Mouse (Mus musculus) bone marrow macrophage, adult 2 months (primary cell): ENCODE results near the gene Slu7. TPM values are rescaled to one million over a fixed set of nuclear protein-coding genes. Genes with fewer than 3 reads are reported as not detected.

Experiments used
- H3K27ac ChIP-seq: 2 replicates; pipeline ENCODE4 v1.5.1; 2012; ENCODE audit warnings: low read depth, low read length; ENCODE audit not compliant: insufficient read depth
- H3K4me1 ChIP-seq: 2 replicates; pipeline ENCODE4 v1.6.1; 2012; ENCODE audit warnings: low read length; ENCODE audit not compliant: control insufficient read depth, insufficient read depth
- H3K4me3 ChIP-seq: 2 replicates; pipeline ENCODE4 v1.5.1; 2012; ENCODE audit warnings: mild to moderate bottlenecking, low read length, moderate library complexity; ENCODE audit not compliant: insufficient read depth
- CTCF ChIP-seq: IDR thresholded peaks from 2 replicates; pipeline ENCODE4 v1.5.1; 2012; ENCODE audit warnings: low read depth, mild to moderate bottlenecking, low read length, moderate library complexity
- POLR2A ChIP-seq: IDR thresholded peaks from 2 replicates; pipeline ENCODE4 v1.6.1; 2012; ENCODE audit warnings: mild to moderate bottlenecking, low read depth, low read length, borderline replicate concordance
- polyA plus RNA-seq: library from polyadenylated mRNA; stranded (reverse); fragments of >200 nt; gene quantifications from 2 replicates; pipeline ENCODE4 v1.2.4, GENCODE M21; 2012; ENCODE audit not compliant: missing spikeins, insufficient read depth, insufficient read length

Gene Slu7
- polyA plus RNA-seq = 65.4 and 68.9 TPM in 2 replicates

DNA sequence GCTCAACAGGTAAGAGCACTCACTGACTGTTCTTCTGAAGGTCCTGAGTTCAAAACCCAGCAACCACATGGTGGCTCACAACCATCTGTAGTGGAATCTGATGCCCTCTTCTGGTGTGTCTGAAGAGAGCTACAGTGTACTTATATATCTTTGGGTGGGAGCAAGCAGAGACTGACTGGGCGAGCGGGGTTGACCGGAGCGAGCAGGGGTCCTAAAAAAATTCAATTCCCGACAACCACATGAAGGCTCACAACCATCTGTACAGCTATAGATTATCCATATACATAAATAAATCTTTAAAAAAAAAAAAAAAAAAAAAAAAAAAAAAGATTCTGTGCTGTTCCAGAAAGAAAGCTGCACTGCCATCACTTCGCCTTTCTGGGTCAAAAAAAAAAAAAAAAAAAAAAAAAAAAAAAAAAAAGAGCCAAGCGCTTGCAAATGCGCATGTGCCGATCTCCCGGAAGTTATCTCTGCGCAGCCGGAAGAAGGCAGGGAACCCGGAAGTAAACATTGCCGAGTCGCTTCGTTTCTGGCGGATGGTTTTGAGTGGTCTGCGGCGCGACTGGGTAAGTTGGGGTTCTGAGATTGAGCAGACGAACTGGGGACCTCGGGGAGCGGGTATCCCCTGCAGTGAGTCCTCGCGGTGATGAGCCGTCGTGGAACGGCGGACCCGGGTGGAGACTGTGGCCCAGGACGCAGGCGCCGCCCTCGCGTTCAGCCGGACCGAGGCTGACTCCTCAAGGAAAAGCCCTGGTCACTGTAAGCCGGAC, at the start of gene Slu7:
Gene Slu7 (plus strand): TSS at position 491 of the 770 bp plus-strand sequence.
- TF ChIP-seq POLR2A = 0 out of 2 replicates have a peak, but pooled peaks have one; percentile 3
- no peak for TF ChIP-seq CTCF
- Histone ChIP-seq H3K4me3 (peak within 1 kb of the TSS; percentile 93), H3K27ac (peak within 1 kb of the TSS; percentile 67), H3K4me1 (peaks cover 8% of the 10 kb centered on the region)

DNA sequence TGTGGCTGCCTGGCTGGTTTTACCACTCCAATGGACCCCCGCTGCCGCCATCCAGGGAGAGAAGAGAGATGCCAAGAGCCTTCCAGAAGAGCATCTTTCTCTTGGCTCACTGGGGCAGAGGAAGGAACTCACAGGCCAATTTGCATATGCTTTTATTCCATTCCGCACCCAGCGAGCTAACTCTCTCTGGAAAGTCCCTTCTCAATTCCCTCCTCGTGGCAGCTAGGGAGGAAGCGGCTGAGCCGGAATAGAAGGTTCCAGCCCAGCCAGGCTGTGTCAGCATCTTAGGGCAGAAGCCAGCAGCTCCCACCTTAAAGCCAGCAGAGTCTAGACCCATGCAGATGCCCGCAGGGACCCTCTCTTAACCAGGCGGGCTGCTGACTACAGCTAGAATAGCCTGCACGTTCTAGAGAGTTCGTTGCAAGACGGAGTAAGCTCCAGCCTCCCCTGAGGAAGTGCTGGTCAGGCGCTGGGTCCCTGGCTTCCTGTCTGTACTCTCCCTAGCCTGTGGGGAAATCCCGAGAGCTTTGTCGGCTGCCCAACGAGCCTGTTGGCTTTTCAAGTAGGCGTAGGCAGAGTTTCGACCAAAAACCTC, 48.4 kb upstream of the Slu7 start:
- peaks cover 58% of the 10 kb centered on the region for H3K4me1 ChIP-seq
- peak overlapping the region; percentile 96 for H3K27ac ChIP-seq
- H3K4me3 ChIP-seq = peak overlapping the region; percentile 55
- 0 out of 2 replicates have a peak, but pooled peaks have one; percentile 28 for TF ChIP-seq POLR2A
- TF ChIP-seq CTCF = no peak

DNA sequence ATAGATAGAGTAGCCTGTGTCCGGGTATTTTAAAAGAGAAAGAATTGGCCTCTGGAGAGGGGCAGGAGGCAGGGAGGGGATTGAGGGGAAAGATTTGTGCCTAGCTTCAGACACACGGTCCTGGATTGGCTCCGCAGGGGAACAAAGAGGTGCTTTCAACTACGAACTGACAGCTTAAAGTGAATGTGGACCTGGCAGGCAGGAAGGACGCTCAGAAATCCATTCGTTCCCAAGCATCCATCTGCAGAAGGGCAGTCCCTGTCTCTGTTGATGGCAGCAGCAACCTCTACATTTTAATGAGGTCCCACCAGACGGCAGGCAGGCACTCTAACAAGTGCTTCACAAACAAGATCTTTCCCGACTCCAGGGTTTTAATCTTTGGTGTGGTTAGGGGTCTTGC, 47.8 kb upstream of the Slu7 start:
- peaks cover 53% of the 10 kb centered on the region for H3K4me1 ChIP-seq
- H3K27ac ChIP-seq = peak overlapping the region; percentile 96
- TF ChIP-seq POLR2A (no peak), CTCF (no peak)
- peak overlapping the region; percentile 47 for H3K4me3 ChIP-seq

DNA sequence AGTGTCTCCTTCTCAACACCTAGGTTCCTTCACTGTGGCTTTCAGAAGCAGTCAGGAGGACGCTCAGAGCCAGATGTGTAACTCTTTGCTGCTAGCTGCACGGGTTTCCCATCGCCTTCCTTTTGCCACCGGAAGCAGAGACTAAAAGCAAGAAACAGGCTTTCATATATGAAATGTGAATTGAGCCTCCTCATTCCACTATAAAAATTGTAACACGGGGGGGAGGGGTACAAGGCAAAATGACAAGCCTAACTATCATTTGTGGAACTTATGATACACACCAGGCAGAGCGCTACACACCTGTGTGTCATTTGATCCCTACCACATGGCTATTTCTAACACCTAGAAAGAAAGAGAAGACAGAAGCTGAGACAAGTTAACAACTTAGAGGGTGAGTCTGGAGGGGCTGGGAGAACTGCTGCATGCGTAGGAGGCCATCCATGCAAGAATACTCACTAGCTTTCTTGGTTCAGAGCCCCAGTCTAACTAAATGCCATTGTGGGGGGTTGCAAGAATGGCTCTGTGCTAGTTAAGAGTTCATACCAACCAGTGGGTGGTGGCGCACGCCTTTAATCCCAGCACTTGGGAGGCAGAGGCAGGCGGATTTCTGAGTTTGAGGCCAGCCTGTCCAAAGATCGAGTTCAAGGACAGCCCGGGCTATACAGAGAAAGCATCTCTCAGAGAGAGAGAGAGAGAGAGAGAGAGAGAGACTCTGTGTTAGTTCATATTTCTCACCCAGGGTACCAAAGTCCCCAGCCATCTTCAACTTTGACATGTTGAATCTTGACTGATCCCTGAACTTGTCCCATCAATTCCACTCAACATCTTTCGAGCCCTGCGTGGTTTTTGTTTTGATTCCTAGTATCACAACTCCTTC, 46.3 kb upstream of the Slu7 start:
- H3K4me3 ChIP-seq = no peak overlapping the region
- H3K27ac ChIP-seq = no peak overlapping the region
- TF ChIP-seq POLR2A = no peak
- no peak for TF ChIP-seq CTCF
- H3K4me1 ChIP-seq = peaks cover 39% of the 10 kb centered on the region

DNA sequence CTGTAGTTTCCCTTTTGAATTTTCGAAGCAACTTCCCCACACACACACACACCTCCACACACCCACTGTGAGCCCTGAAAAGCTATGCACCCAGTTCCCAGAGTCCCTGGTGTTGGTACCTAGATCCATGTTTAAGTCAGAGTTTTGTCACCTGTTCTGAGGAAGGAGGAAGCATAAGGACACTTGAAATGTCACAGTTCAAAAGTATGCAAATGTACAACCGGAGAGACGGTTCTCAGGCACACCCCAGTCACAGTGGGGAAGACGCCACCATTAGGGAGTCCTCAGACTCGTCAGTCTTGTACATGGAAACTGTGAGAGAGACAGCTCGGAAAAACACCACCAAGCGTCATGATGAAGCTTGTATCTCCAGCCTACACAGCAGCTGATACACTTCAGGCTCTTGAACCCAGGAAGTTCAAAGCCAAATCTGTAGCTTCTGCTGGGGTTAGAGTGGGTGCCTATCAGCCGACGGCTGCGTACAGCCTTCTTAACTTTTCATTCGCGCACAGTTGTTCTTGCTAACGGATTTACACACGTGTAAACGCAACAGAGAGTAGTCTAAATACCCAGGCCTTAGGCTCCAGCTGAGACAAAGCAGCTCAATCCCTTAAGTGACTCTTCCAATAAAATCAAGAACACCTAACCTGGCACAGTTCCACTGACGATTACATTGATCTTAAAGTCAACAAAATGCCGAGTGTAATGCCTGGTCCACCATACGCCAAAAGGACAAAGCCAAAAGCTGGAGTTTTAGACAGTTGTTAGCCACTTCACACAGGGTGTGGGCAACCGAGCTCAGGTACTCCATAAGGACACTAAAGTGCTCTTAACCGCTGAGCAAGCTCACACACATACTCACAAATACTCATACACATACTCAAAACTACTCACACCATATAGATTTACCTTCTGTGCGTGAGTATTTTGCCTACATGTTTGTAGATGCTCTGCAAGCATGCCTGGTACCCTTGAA, 45.1 kb upstream of the Slu7 start:
- Histone ChIP-seq H3K27ac (no peak overlapping the region), H3K4me3 (no peak overlapping the region), H3K4me1 (peaks cover 42% of the 10 kb centered on the region)
- TF ChIP-seq CTCF (no peak), POLR2A (no peak)

DNA sequence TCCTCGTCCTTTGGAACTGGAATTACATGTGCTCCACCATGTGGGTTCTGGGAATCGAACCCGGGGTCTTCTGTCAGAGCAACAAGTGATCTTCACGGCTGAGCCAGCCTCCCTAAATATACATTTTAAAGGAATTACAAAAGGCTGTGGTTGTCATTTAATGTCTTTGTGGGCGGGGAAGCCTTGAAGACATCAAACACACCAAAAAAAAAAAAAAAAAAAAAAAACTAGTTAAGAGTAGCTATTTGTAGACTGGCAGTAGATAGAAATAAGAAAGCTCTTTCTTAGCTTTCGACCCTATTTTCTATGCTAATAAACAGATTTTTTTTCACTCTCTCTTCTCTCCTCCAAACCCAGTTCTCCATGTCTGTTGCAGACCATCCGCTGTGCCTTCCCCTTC, 44.4 kb upstream of the Slu7 start:
- TF ChIP-seq POLR2A (no peak), CTCF (no peak)
- Histone ChIP-seq H3K4me3 (no peak overlapping the region), H3K27ac (no peak overlapping the region), H3K4me1 (peaks cover 49% of the 10 kb centered on the region)

DNA sequence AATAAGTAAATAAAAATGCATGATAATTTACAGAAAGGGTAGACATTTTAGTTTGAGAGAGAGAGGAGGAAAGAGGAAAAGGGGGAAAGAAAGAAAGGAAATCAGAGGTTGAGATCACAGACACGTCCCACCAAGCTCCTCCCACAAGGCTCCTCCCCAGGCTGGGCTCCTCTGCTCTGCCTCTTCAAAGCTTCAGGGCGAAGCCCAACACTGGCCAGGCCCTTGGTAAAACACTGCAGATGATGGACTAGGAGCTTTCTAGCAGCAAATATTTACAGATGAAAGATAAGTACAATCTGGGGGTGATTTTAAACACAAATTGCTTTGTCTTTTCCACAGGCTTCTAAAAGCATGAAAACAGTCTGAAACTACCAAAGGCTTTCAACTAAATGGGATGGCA, 40.8 kb upstream of the Slu7 start:
- Histone ChIP-seq H3K4me1 (peaks cover 53% of the 10 kb centered on the region), H3K4me3 (no peak overlapping the region), H3K27ac (no peak overlapping the region)
- TF ChIP-seq CTCF (no peak), POLR2A (no peak)

DNA sequence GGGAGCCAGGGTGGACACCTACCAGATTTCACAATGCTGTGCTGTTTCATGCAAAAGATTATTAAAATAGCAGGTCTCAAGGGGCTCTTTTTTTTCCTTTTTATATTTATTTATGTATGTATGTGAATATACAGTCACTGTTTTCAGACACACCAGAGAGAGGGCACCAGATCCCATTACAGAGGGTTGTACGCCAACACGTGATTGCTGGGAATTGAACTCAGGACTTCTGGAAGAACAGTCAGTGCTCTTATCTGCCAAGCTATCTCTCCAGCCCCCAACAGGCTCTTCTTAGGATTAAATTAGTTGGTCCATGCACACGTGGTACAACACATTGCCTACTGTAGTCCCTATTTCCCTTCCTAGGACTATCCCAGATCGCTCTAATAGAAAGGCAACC, 40.2 kb upstream of the Slu7 start:
- Histone ChIP-seq H3K27ac (no peak overlapping the region), H3K4me1 (peaks cover 47% of the 10 kb centered on the region), H3K4me3 (no peak overlapping the region)
- no peak for TF ChIP-seq POLR2A

DNA sequence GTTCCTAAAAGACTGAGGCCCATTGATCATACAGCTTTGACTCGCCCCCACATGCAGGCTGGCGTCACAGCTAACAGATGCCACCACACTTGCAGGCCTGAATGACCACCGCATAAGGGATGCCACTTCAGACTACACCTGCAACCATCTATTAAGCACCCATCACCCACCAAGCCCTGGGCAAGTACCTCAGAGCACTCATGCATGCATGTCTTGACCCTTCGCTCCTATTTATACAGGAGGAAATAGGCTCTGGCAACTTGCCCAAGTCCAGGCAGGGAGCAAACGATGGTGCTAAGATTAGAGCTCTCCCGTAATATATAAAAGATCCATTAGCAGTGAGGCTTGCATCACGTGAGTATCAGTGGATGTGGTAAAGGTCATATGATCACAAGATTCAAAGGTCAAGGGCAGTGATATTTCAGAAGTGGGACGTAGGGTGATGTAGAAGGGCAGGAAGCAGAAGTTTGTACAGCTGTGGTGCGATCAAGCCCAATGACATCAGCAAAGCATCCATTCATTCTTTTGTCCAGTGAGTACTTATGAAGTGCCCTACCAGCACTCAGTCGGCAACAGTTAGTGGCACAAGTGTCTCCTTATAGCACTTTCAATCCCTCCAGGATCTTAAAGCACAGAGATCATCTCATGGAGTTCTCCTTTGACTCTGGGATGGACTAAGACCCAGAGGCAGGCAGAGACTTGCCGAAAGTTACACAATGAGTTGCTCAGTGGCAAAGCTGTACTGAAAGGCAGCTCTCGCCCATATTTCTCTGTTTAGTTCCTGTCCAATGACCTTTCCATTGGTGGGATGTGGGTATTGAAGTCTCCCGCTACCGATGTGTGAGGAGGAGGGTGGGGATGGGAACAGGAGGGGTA, 38.2 kb upstream of the Slu7 start:
- Histone ChIP-seq H3K27ac (peak overlapping the region; percentile 70), H3K4me3 (no peak overlapping the region), H3K4me1 (peaks cover 41% of the 10 kb centered on the region)
- TF ChIP-seq POLR2A (no peak), CTCF (no peak)
